Mouse (Mus musculus): Measurements from ENCODE around the gene Bin2.

DNA sequence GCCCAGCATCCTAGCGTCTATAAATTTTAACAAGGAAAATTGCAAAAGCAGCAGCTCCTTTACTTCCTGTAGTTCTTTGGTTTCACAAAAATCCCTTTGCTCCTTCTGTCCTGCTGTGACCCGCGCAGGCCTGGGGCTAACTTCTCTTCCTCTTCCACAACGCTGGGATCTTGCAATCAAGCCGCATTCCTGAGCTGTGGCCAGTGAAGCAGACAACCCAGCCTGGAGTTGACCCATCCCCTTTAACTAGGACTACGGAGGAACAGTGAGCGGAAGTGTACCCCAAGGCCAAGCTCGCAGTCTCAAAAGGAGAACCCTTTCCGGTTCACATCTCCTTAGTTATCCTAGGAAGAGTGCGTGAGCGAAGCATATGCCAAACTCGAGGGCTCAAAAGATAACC, 9.2 kb upstream of the Bin2 start:
- no peak for TF ChIP-seq CTCF (IDR thresholded peaks at IDR 0.05; ENCODE audit: low read depth)
- no peak for TF ChIP-seq EP300 (IDR thresholded peaks at IDR 0.05; ENCODE audit: low read depth)
